Mouse (Mus musculus) left cerebral cortex, postnatal 14 days (tissue): ENCODE data around the gene Vrk3. TPM values are rescaled to one million over a fixed set of nuclear protein-coding genes. Genes with fewer than 3 reads are reported as not detected.

Experiments
- DNase-seq, 2 experiments: peaks; one replicate each; pipeline ENCODE4 v3.0.0; 2021 to 2022; ENCODE audit warnings: low spot score in 2 of 2, mixed read lengths in 1 of 2
- intact Hi-C: fragments of 180-260 bp; cut with DNase I; formaldehyde crosslinking; loops from one replicate; pipeline ENCODE4 v1.15.1; 2025
- total RNA-seq, 2 experiments: library from RNA; stranded (reverse); gene quantifications; 2 replicates each; pipeline ENCODE4 v1.2.3; 2021

The Vrk3 gene
- total RNA-seq, 2 experiments from 2014 or later, result 25.0 to 28.2 TPM

- intact Hi-C loops, result loop anchor here (5.0 kb wide), 2 partner anchors 43 to 68 kb away; partner anchors contain the start of gene Vrk3
- DNase-seq, result no peak
Measured at GRCm38 (mm10) chr7:44814952-44815553, 66.8 kb downstream of the Vrk3 start.

DNA sequence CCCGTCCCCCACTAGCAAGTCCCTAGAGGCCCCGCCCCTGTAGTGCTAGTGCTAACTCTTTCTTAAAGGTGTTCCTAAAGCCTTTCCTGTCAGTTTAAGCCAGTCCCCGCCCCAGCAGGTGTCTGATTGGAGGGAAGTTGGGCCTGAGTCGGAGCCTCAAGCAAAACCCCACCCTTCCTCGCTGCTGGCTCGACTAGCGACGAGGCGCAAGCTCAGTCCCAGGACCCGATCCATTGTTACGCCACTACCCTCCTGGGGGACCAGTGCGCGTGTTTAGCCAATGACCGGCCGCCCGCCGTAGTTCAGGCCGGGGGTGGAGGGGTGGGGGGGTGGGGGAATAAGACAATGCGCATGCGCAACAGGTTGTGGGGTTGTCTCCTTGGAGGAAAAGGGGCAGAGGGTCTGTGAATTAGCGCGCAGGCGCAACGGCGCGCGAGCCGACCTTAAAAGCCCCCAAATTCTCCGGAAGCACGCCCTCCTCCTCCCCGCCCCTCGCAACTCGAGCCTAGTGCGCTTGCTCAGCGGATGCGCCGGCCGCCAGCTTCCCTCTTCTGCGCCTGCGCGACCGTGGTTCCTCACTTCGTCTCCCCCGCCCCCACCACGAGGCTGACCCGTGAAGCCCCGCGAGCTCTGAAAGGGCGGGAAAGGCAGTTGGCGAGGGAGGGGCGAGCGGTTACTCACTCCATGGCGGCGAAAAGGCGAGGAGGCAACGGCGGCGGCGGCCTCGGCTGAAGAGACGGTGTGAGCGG lies 67.7 kb downstream of the Vrk3 start, which contains the start of the genes Nup62 and Il4i1:
Gene Nup62, plus strand, starts transcription at position 368 of the 749 bp plus-strand sequence.
Gene Il4i1, plus strand, starts transcription at position 667 of the 749 bp plus-strand sequence.
- DNase-seq, result peak; percentile 99
- intact Hi-C loops, result loop anchor here (5.0 kb wide), 1 partner anchor 69 kb away; the partner anchor contains the start of gene Vrk3

- intact Hi-C loops, result loop anchor here (5.0 kb wide), 1 partner anchor 69 kb away; the partner anchor contains the start of gene Vrk3
- peak; percentile 51 to 58 for DNase-seq
Measured at GRCm38 (mm10) chr7:44816470-44817021, 68.3 kb downstream of the Vrk3 start, which contains the start of gene Atf5. TSS of gene Atf5 (minus strand) at chr7:44816658.

DNA sequence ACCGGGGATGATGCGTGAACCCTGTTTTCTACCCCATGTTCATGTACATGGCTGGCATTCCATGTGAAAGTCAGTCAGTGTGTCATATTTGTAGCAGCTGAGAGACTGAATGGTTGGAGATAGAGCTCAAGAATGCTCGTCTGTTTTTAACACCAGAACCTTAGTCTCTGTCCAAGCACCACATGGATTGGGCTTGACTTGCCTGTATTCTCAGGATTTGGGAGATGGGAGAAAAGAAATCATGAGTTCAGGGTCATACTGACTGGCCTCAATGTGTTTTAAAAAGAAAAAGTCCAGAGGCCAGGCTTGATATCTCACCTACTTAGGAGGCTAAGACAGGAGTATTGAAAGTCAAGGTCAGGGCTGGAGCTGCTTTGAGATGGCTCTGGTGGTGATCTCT lies 69.2 kb downstream of the Vrk3 start:
- no peak for DNase-seq
- intact Hi-C loops, result loop anchor here (5.0 kb wide), 1 partner anchor 70 kb away; the partner anchor contains the start of gene Vrk3

DNA sequence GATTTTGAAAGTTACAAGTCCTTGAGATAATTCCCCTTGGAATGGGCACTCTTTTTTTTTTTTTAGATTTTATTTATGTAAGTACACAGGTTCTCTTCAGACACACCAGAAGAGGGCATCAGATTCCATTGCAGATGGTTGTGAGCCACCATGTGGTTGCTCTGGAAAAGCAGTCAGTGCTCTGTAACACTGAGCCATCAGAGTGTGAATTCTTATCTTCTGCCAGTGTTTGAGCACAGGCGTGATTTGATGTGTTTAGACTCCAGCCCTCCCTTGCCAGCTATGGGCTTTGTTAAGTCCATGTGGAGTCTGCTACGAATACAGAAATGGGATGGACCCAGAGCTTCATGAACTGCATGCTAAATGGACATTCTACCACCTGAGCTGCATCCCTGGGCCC lies 70.0 kb downstream of the Vrk3 start:
- DNase-seq, result peak; percentile 17 to 48
- intact Hi-C loops, result loop anchor here (5.0 kb wide), 1 partner anchor 71 kb away; the partner anchor contains the start of gene Vrk3

GRCm38 (mm10) chr7:44818751-44819235 lies 70.6 kb downstream of the Vrk3 start:
- intact Hi-C loops, result loop anchor here (5.0 kb wide), 1 partner anchor 71 kb away; the partner anchor contains the start of gene Vrk3
- DNase-seq, result peak in 1 of 2 experiments; percentile 34

GRCm38 (mm10) chr7:44819391-44819790 lies 71.2 kb downstream of the Vrk3 start:
- intact Hi-C loops, result loop anchor here (5.0 kb wide), 1 partner anchor 72 kb away; the partner anchor contains the start of gene Vrk3
- DNase-seq, result peak in 1 of 2 experiments; percentile 0

GRCm38 (mm10) chr7:44819863-44820262 lies 71.7 kb downstream of the Vrk3 start:
- DNase-seq, result peak; percentile 0 to 1
- intact Hi-C loops, result loop anchor here (5.0 kb wide), 1 partner anchor 73 kb away; the partner anchor contains the start of gene Vrk3

DNA sequence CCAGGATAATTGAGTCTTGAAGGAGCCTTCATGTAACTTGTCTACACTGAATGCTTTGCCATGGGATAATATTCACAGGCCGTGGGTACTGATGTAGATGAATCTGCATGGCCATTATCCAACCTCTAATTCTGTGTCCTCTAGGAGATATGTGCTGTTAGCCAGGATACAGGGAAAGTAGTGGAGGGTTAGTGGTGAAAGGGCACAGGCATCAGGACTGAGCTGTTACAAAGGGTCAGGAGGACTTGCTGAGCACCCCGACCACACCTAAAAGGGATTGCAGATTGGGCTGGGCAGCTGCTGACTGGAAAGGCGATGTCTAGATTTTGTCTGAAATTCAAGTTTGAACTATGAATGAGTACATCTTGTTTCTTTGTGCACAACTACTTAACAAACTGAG lies 72.3 kb downstream of the Vrk3 start:
- no peak for DNase-seq
- intact Hi-C loops, result no loop called here

DNA sequence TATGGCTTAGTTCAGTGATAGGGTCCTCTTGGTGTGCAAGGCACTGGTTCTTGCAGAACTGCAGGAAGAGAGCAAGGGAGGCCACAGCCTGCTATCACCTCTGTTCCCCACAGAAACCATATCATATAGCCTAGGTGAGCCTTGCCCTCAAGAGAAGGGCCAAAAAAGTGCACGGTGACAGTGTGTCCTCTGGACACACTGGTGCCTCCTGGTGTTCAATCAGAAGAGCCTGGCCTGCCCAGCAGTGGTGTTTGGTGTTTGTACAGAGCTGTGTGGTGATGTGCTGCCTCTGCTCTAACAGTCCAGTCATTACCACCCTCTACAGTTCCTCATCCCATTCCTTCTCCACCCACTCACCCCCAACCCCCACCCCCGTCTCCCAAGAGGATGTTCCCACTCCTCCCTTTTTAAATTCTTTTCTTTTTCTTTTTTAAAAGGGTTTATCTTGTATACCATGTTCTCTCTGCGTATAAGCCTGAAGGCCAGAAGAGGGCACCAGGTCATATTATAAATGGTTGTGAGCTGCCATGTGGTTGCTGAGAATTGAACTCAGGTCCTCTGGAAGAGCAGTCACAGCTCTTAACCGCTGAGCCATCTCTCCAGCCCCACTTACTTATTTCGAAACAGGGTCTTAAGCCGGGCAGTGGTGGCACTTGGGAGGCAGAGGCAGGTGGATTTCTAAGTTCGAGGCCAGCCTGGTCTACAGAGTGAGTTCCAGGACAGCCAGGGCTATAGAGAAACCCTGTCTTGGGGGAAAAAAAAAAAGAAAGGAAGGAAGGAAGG lies 73.6 kb downstream of the Vrk3 start:
- peak in 1 of 2 experiments; percentile 0 for DNase-seq
- intact Hi-C loops, result no loop called here

GRCm38 (mm10) chr7:44823409-44823808 lies 75.2 kb downstream of the Vrk3 start:
- DNase-seq, result no peak
- intact Hi-C loops, result no loop called here

- intact Hi-C loops, result loop anchor here (1.0 kb wide), 1 partner anchor 101 kb away; no protein-coding TSS in a partner anchor
- DNase-seq, result peak; percentile 82 to 88
Measured at GRCm38 (mm10) chr7:44824872-44825271, 76.7 kb downstream of the Vrk3 start.

DNA sequence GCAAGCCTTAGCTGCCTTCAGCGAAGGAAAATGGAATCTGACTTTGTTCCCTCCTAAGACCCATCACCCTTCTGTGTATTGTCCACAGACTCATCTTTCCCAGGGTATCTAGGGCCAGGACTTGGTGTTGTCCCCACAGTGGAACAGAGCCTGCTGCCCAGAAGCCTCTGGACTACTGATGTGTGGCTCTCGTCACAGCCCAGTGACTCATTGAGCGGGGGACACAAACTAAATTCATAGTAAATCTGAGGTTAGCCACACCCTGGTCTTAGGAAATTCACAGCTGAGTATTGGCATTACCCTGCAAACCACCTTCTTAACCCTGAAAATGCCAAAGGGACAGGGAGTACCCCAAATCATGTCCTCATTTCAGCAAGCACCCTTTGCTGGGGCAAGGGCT lies 78.6 kb downstream of the Vrk3 start:
- DNase-seq, result no peak
- intact Hi-C loops, result no loop called here

Other genes with a start within 250 kb of the Vrk3 start
- gene Mybpc2, start 223.8 kb upstream of the Vrk3 start, total RNA-seq, result under 1 TPM in 1 of 2 experiments, not detected in 1; 0.30 TPM
- gene Spib, start 216.3 kb upstream of the Vrk3 start, total RNA-seq, result under 1 TPM in 1 of 2 experiments, not detected in 1; 0.15 TPM
- gene Pold1, start 199.6 kb upstream of the Vrk3 start, total RNA-seq, result 1 to 10 TPM; 4.2 to 7.0 TPM
- gene Nr1h2, start 194.5 kb upstream of the Vrk3 start, total RNA-seq, result 10 to 100 TPM; 51.0 to 60.7 TPM
- not detected for gene Napsa, start 176.0 kb upstream of the Vrk3 start, total RNA-seq
- 10 to 100 TPM; 74.2 to 75.5 TPM for gene Kcnc3, start 157.7 kb upstream of the Vrk3 start, total RNA-seq
- 10 to 100 TPM in 1 of 2 experiments, 1 to 10 TPM in 1; 8.8 to 14.5 TPM for gene Myh14, start 77.6 kb upstream of the Vrk3 start, total RNA-seq
- not detected for gene Izumo2, start 39.7 kb upstream of the Vrk3 start, total RNA-seq
- under 1 TPM; 0.37 to 0.38 TPM for gene Zfp473, start 2.6 kb downstream of the Vrk3 start, total RNA-seq
- gene Nup62, start 67.7 kb downstream of the Vrk3 start, total RNA-seq, result 10 to 100 TPM; 33.0 to 37.1 TPM
- gene Il4i1, start 68.0 kb downstream of the Vrk3 start, total RNA-seq, result 1 to 10 TPM; 2.3 to 3.1 TPM
- 10 to 100 TPM; 24.4 to 25.1 TPM for gene Atf5, start 68.2 kb downstream of the Vrk3 start, total RNA-seq
- gene Akt1s1, start 100.6 kb downstream of the Vrk3 start, total RNA-seq, result 10 to 100 TPM; 80.8 to 81.1 TPM
- 10 to 100 TPM; 48.3 to 58.7 TPM for gene Tbc1d17, start 100.7 kb downstream of the Vrk3 start, total RNA-seq
- gene Pnkp, start 108.7 kb downstream of the Vrk3 start, total RNA-seq, result 10 to 100 TPM; 26.1 to 28.7 TPM
- gene Ptov1, start 121.4 kb downstream of the Vrk3 start, total RNA-seq, result 100 to 1,000 TPM; 263 to 271 TPM
- gene Med25, start 144.3 kb downstream of the Vrk3 start, total RNA-seq, result 100 to 1,000 TPM in 1 of 2 experiments, 10 to 100 TPM in 1; 92.5 to 103 TPM
- 10 to 100 TPM; 20.4 to 22.9 TPM for gene Fuz, start 147.7 kb downstream of the Vrk3 start, total RNA-seq
- 100 to 1,000 TPM; 381 to 392 TPM for gene Ap2a1, start 181.1 kb downstream of the Vrk3 start, total RNA-seq
- 1 to 10 TPM; 2.6 to 2.8 TPM for gene Tsks, start 194.8 kb downstream of the Vrk3 start, total RNA-seq
- 100 to 1,000 TPM in 1 of 2 experiments, 10 to 100 TPM in 1; 97.4 to 101 TPM for gene Cpt1c, start 226.4 kb downstream of the Vrk3 start, total RNA-seq
- 100 to 1,000 TPM; 166 to 183 TPM for gene Prmt1, start 238.2 kb downstream of the Vrk3 start, total RNA-seq
- 10 to 100 TPM; 26.7 to 30.4 TPM for gene Irf3, start 249.2 kb downstream of the Vrk3 start, total RNA-seq